Mouse (Mus musculus) brain, embryonic 18.5 days (tissue): ENCODE data around the gene Col20a1.

ENCODE experiments used
- DNase-seq: peaks from one replicate; pipeline ENCODE4 v3.0.0-alpha.2; 2012; ENCODE audit warnings: low read depth, low spot score

The Col20a1 gene

DNA sequence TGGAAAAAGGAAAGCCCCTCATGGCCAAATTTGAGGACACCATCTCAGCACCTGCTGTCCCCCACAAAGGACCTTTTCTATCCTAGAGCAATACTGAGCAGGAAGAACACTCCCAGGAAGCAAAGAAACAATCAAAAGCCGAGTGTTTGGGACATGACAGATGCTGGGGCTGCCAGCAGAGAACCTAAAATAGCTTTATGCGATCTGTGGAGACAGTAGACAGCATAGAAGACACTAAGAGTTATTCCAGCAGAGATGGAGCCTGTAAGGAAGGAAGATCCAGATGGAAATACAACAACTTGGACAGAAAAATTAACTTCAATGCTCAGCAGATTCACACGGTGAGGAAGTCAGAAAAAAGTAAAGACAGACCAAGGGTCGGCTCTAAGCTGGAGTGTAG, 79.5 kb downstream of the Col20a1 start:
- DNase-seq, result no peak
